Mouse (Mus musculus) heart, adult 2 months (tissue): ENCODE measurements around the gene Sc5d. TPM values are rescaled to one million over a fixed set of nuclear protein-coding genes. Genes with fewer than 3 reads are reported as not detected.

ENCODE experiments used
- DNase-seq, 2 experiments: peaks; one replicate each; pipeline ENCODE4 v3.0.0; 2021
- H3K27ac ChIP-seq: fragments of 200-600 bp; 2 replicates; pipeline ENCODE4 v1.8.1; 2022
- H3K27me3 ChIP-seq: fragments of 200-500 bp; 2 replicates; pipeline ENCODE4 v1.6.1; 2012; ENCODE audit warnings: mild to moderate bottlenecking, low read length, inconsistent platforms, mixed read lengths; ENCODE audit not compliant: control insufficient read depth, insufficient read depth
- H3K36me3 ChIP-seq: fragments of 200-500 bp; 2 replicates; pipeline ENCODE4 v1.6.1; 2012; ENCODE audit warnings: low read length, inconsistent platforms; ENCODE audit not compliant: control insufficient read depth, insufficient read depth
- H3K4me1 ChIP-seq: fragments of 200-500 bp; 2 replicates; pipeline ENCODE4 v1.6.1; 2011; ENCODE audit warnings: low read length; ENCODE audit not compliant: control insufficient read depth, insufficient read depth
- H3K4me3 ChIP-seq: fragments of 200-600 bp; 2 replicates; pipeline ENCODE4 v1.8.1; 2022
- H3K79me2 ChIP-seq: fragments of 200-500 bp; replicated peaks from 2 replicates; pipeline ENCODE4 v1.6.1; 2012; ENCODE audit warnings: mild to moderate bottlenecking, inconsistent platforms, low read length, moderate library complexity, mixed read lengths; ENCODE audit not compliant: control insufficient read depth, insufficient read depth
- H3K9ac ChIP-seq: fragments of 200-500 bp; 2 replicates; pipeline ENCODE4 v1.6.1; 2012; ENCODE audit warnings: low read depth, mild to moderate bottlenecking, control low read depth, inconsistent platforms, low read length, mixed read lengths
- CTCF ChIP-seq: fragments of 200-600 bp; IDR thresholded peaks from 2 replicates; pipeline ENCODE4 v1.8.1; 2022; ENCODE audit warnings: antibody characterized with exemption, mild to moderate bottlenecking, moderate library complexity
- EP300 ChIP-seq: fragments of 200-500 bp; IDR thresholded peaks from 2 replicates; pipeline ENCODE4 v1.6.1; 2011; ENCODE audit warnings: low read depth, low read length, control low read depth; ENCODE audit not compliant: insufficient read depth
- POLR2A ChIP-seq: fragments of 200-500 bp; IDR thresholded peaks from 2 replicates; pipeline ENCODE4 v1.6.1; 2011; ENCODE audit warnings: mild to moderate bottlenecking, low read depth, low read length, control low read depth; ENCODE audit not compliant: insufficient read depth
- WGBS: fragments of 180-500 bp; shearing (Covaris S2); methylation state at CpG from one replicate; pipeline ENCODE4 v1.1.7; 2018; 5-methylcytosine and 5-hydroxymethylcytosine counted together
- intact Hi-C: fragments of 180-260 bp; cut with DNase I; formaldehyde crosslinking; loops from one replicate; pipeline ENCODE4 v1.15.1; 2025
- polyA plus RNA-seq: library from polyadenylated mRNA; depleted of rRNA; stranded (reverse); fragments of >200 nt; gene quantifications from 2 replicates; pipeline ENCODE4 v1.2.3, GENCODE M21; 2012
- total RNA-seq, 2 experiments: library from RNA; stranded (reverse); gene quantifications; 2 replicates each; pipeline ENCODE4 v1.2.3; 2021

Gene Sc5d
- total and polyA plus RNA-seq, 3 experiments, result 15.8 to 24.3 (median 19.1) TPM

GRCm38 (mm10) chr9:42293596-42293995, 29.5 kb upstream of the Sc5d start:
- no peaks in the 10 kb centered on the region for H3K36me3 ChIP-seq
- intact Hi-C loops, result no loop called here
- no peaks in the 10 kb centered on the region for H3K27me3 ChIP-seq
- no peak overlapping the region for H3K27ac ChIP-seq
- no peaks in the 10 kb centered on the region for H3K4me1 ChIP-seq
- TF ChIP-seq POLR2A (no peak), EP300 (no peak), CTCF (no peak)
- WGBS, result 76% methylated on average over 3 of the region's 3 CpGs
- no peak overlapping the region for H3K4me3 ChIP-seq
- H3K9ac ChIP-seq, result no peak overlapping the region
- DNase-seq, result no peak
- no peaks in the 10 kb centered on the region for H3K79me2 ChIP-seq

- no peak for TF ChIP-seq CTCF
- no peak for TF ChIP-seq EP300
- TF ChIP-seq POLR2A, result no peak
- Histone ChIP-seq H3K27me3 (no peaks in the 10 kb centered on the region), H3K9ac (no peak overlapping the region), H3K4me1 (no peaks in the 10 kb centered on the region), H3K4me3 (no peak overlapping the region), H3K27ac (no peak overlapping the region), H3K79me2 (no peaks in the 10 kb centered on the region), H3K36me3 (no peaks in the 10 kb centered on the region)
- intact Hi-C loops, result no loop called here
- DNase-seq, result no peak
- WGBS, result 65% methylated on average over 7 of the region's 7 CpGs
Measured at GRCm38 (mm10) chr9:42293051-42293450, 29.0 kb upstream of the Sc5d start.

GRCm38 (mm10) chr9:42279676-42280075, 15.6 kb upstream of the Sc5d start:
- H3K4me3 ChIP-seq, result no peak overlapping the region
- no peaks in the 10 kb centered on the region for H3K79me2 ChIP-seq
- DNase-seq, result no peak
- H3K27ac ChIP-seq, result no peak overlapping the region
- no peak overlapping the region for H3K9ac ChIP-seq
- H3K27me3 ChIP-seq, result no peaks in the 10 kb centered on the region
- no peak for TF ChIP-seq EP300
- no peak for TF ChIP-seq POLR2A
- TF ChIP-seq CTCF, result no peak
- 61% methylated on average over 4 of the region's 4 CpGs for WGBS
- no peaks in the 10 kb centered on the region for H3K36me3 ChIP-seq
- no peaks in the 10 kb centered on the region for H3K4me1 ChIP-seq
- intact Hi-C loops, result no loop called here

GRCm38 (mm10) chr9:42278046-42278445, 14.0 kb upstream of the Sc5d start:
- intact Hi-C loops, result no loop called here
- no peak for DNase-seq
- Histone ChIP-seq H3K36me3 (no peaks in the 10 kb centered on the region), H3K4me3 (no peak overlapping the region), H3K9ac (no peak overlapping the region), H3K4me1 (no peaks in the 10 kb centered on the region), H3K79me2 (no peaks in the 10 kb centered on the region), H3K27me3 (no peaks in the 10 kb centered on the region), H3K27ac (no peak overlapping the region)
- WGBS, result 69% methylated on average over 3 of the region's 3 CpGs
- TF ChIP-seq CTCF (no peak), EP300 (no peak), POLR2A (no peak)

- Histone ChIP-seq H3K4me3 (no peak overlapping the region), H3K27ac (no peak overlapping the region), H3K4me1 (no peaks in the 10 kb centered on the region), H3K27me3 (no peaks in the 10 kb centered on the region), H3K9ac (no peak overlapping the region), H3K36me3 (no peaks in the 10 kb centered on the region), H3K79me2 (no peaks in the 10 kb centered on the region)
- WGBS, result 82% methylated on average over 1 of the region's 1 CpGs
- TF ChIP-seq EP300, result no peak
- no peak for TF ChIP-seq CTCF
- TF ChIP-seq POLR2A, result no peak
- no peak for DNase-seq
- intact Hi-C loops, result loop anchor here (2.0 kb wide), 1 partner anchor 27 kb away; no protein-coding TSS in a partner anchor
Measured at GRCm38 (mm10) chr9:42277606-42278005, 13.6 kb upstream of the Sc5d start.

- Histone ChIP-seq H3K27ac (no peak overlapping the region), H3K79me2 (no peaks in the 10 kb centered on the region), H3K4me1 (no peaks in the 10 kb centered on the region), H3K27me3 (no peaks in the 10 kb centered on the region), H3K36me3 (no peaks in the 10 kb centered on the region), H3K9ac (no peak overlapping the region), H3K4me3 (no peak overlapping the region)
- intact Hi-C loops, result loop anchor here (2.0 kb wide), 1 partner anchor 26 kb away; no protein-coding TSS in a partner anchor
- no peak for TF ChIP-seq CTCF
- TF ChIP-seq POLR2A, result no peak
- no peak for TF ChIP-seq EP300
- DNase-seq, result no peak
Measured at GRCm38 (mm10) chr9:42277162-42277561, 13.1 kb upstream of the Sc5d start.

GRCm38 (mm10) chr9:42275761-42276145, 11.7 kb upstream of the Sc5d start:
- intact Hi-C loops, result loop anchor here (1.0 to 2.0 kb wide), 2 partner anchors 25 to 276 kb away; no protein-coding TSS in a partner anchor
- no peak overlapping the region for H3K27ac ChIP-seq
- H3K4me1 ChIP-seq, result no peaks in the 10 kb centered on the region
- TF ChIP-seq EP300 (no peak), CTCF (no peak), POLR2A (no peak)
- H3K79me2 ChIP-seq, result no peaks in the 10 kb centered on the region
- no peak overlapping the region for H3K4me3 ChIP-seq
- H3K27me3 ChIP-seq, result no peaks in the 10 kb centered on the region
- 59% methylated on average over 11 of the region's 11 CpGs for WGBS
- H3K36me3 ChIP-seq, result no peaks in the 10 kb centered on the region
- DNase-seq, result no peak
- no peak overlapping the region for H3K9ac ChIP-seq
